Mouse (Mus musculus) embryonic facial prominence, embryonic 14.5 days (tissue): ENCODE results near the gene Zfp362. TPM values are rescaled to one million over a fixed set of nuclear protein-coding genes. Genes with fewer than 3 reads are reported as not detected.

Experiments used
- ATAC-seq: fragments of 200-750 bp; cut with Nextera tagmentation; 2 replicates; pipeline ENCODE4 v1.8.0; 2017; ENCODE audit warnings: low read depth, moderate number of reproducible peaks, moderate TSS enrichment
- DNase-seq: peaks from one replicate; pipeline ENCODE4 v3.0.0-alpha.2; 2015; ENCODE audit warnings: low spot score
- H3K27ac ChIP-seq: fragments of 300-500 bp; sonication (generic); replicated peaks from 2 replicates; pipeline ENCODE4 v1.5.1; 2014; ENCODE audit warnings: low read depth, mild to moderate bottlenecking, low read length, moderate library complexity
- H3K27me3 ChIP-seq: fragments of 300-500 bp; sonication (generic); replicated peaks from 2 replicates; pipeline ENCODE4 v1.6.1; 2014; ENCODE audit warnings: low read length; ENCODE audit not compliant: control insufficient read depth, insufficient read depth
- H3K36me3 ChIP-seq: fragments of 300-500 bp; sonication (generic); 2 replicates; pipeline ENCODE4 v1.6.1; 2014; ENCODE audit warnings: low read length, mixed read lengths; ENCODE audit not compliant: control insufficient read depth, insufficient read depth
- H3K4me1 ChIP-seq: fragments of 300-500 bp; sonication (generic); 2 replicates; pipeline ENCODE4 v1.6.1; 2014; ENCODE audit warnings: antibody characterized with exemption, low read length; ENCODE audit not compliant: control insufficient read depth, insufficient read depth
- H3K4me2 ChIP-seq: fragments of 300-500 bp; sonication (generic); 2 replicates; pipeline ENCODE4 v1.6.1; 2014; ENCODE audit warnings: low read depth, mild to moderate bottlenecking, low read length, moderate library complexity, mixed read lengths
- H3K4me3 ChIP-seq: fragments of 300-500 bp; sonication (generic); 2 replicates; pipeline ENCODE4 v1.5.1; 2014; ENCODE audit warnings: low read depth, mild to moderate bottlenecking, low read length
- H3K9ac ChIP-seq: fragments of 300-500 bp; sonication (generic); 2 replicates; pipeline ENCODE4 v1.6.1; 2014; ENCODE audit warnings: low read depth, mild to moderate bottlenecking, low read length, moderate library complexity, mixed read lengths
- H3K9me3 ChIP-seq: fragments of 300-500 bp; sonication (generic); 2 replicates; pipeline ENCODE4 v1.6.1; 2016; ENCODE audit warnings: low read length; ENCODE audit not compliant: control insufficient read depth
- WGBS: fragments of 180-500 bp; shearing (Covaris S2); extraction: QIAGEN DNeasy Blood & Tissue Kit; methylation state at CpG from one replicate; pipeline ENCODE4 v1.1.7; 2014; 5-methylcytosine and 5-hydroxymethylcytosine counted together
- polyA plus RNA-seq: library from polyadenylated mRNA; unstranded; fragments of >200 nt; fragmentation: Nextera tagmentation; extraction: Ambion mirVana; gene quantifications from 2 replicates; pipeline ENCODE4 v1.2.1, GENCODE M21; 2014

Gene Zfp362
- 28.6 and 34.0 TPM in 2 replicates for polyA plus RNA-seq

DNA sequence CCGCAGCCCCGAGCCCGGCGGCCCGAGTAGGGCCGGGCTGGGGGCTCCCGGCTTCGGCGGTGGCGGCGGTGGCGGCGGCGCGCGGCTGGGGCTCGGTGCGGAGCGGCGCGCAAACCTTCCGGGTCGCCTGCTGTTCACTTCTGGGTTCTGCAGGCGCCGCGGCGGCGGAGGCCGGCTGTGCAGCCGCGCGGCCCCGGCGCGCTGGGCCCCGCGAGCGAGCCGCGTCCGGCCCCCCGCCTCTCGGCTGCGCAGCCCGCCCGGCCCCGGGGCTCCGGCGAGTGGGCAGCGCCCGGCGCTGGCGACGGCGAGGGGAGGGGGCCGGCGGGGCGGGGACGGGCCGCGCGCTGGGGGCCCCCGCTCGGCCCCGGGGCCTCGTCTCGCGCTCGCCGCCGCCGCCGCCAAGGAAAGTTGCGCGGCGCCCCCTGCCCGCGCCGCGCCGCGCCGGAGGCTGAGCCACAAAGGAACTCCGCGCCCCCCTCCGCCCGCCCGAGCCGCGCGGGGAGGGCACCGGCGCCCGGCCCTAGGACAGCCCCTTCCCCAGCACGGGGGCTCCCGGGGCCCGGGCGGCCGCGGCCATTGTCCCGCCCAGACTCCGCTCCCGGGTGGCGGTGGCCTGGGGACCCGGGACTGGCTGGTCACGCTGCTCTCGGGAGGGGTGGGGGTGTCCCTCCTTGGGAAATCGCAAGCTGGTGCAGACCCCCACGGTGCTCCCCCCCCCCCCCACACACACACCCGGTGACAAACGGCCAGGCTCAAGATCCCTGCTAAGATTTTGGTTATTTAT lies at the start of gene Zfp362:
Gene Zfp362, minus strand, starts transcription at position 3 of the 784 bp plus-strand sequence.
- peak within 1 kb of the TSS; percentile 97 for H3K27ac ChIP-seq
- peak within 1 kb of the TSS; percentile 96 for H3K9ac ChIP-seq
- H3K4me1 ChIP-seq, result peaks cover 28% of the 10 kb centered on the region
- 0% methylated on average over 2 of the region's 111 CpGs for WGBS
- H3K4me2 ChIP-seq, result peak within 1 kb of the TSS; percentile 83
- ATAC-seq (peak; percentile 67), DNase-seq (peak; percentile 68)
- H3K36me3 ChIP-seq, result no peaks in the 10 kb centered on the region
- no peaks in the 10 kb centered on the region for H3K27me3 ChIP-seq
- no peaks in the 10 kb centered on the region for H3K9me3 ChIP-seq
- peak within 1 kb of the TSS; percentile 77 for H3K4me3 ChIP-seq

DNA sequence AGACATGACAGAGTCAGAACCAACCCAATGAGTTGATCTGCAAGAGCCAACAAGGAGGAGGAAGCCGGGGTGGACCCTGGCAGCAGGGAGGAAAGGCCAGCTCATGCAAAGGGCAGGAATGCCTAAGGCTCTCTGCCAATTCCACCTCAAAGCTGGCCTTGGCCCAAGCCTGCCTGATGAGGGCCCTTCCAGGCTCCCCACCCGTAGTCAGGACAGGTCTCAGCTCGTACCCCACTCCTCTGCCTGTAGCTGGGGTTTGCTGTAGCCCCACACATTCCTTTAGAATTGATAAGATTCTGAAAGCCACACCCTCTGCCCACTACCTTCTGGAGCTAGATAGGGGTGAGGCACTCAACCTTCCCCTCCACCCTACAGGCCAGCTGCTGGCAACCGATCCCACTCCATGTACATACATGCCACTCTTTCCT lies 49.8 kb upstream of the Zfp362 start:
- Histone ChIP-seq H3K36me3 (no peaks in the 10 kb centered on the region), H3K9me3 (0 out of 2 replicates have a peak, but pooled peaks cover 8% of the 10 kb centered on the region), H3K4me3 (no peak overlapping the region), H3K9ac (no peak overlapping the region), H3K4me1 (no peaks in the 10 kb centered on the region), H3K27me3 (no peaks in the 10 kb centered on the region), H3K4me2 (no peak overlapping the region), H3K27ac (no peak overlapping the region)
- peak; percentile 78 for ATAC-seq
- peak; percentile 63 for DNase-seq
- WGBS, result 75% methylated on average over 4 of the region's 4 CpGs

DNA sequence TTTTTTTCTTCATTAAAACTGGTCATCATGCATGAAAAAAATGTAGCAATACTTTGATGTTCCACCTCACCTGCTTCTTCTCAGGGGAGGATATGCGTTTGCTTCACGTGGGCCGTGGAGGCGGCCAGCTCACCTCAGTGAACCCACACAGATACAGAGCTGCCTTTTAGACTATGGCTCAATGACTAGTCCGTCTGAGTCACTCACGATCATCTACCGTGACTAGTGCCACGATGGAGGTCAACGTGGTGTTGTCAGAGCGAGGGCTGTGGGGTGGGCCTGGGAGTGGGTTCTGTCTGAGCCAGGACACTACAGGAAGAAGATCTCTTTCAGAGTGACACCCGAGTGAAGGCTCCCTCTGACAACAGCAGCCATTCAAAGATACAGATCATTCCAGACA lies 47.3 kb upstream of the Zfp362 start:
- Histone ChIP-seq H3K9me3 (no peaks in the 10 kb centered on the region), H3K27me3 (no peaks in the 10 kb centered on the region), H3K4me2 (no peak overlapping the region), H3K9ac (no peak overlapping the region), H3K27ac (no peak overlapping the region), H3K4me1 (no peaks in the 10 kb centered on the region), H3K36me3 (no peaks in the 10 kb centered on the region), H3K4me3 (no peak overlapping the region)
- 81% methylated on average over 11 of the region's 11 CpGs for WGBS
- no peak for ATAC-seq
- no peak for DNase-seq

DNA sequence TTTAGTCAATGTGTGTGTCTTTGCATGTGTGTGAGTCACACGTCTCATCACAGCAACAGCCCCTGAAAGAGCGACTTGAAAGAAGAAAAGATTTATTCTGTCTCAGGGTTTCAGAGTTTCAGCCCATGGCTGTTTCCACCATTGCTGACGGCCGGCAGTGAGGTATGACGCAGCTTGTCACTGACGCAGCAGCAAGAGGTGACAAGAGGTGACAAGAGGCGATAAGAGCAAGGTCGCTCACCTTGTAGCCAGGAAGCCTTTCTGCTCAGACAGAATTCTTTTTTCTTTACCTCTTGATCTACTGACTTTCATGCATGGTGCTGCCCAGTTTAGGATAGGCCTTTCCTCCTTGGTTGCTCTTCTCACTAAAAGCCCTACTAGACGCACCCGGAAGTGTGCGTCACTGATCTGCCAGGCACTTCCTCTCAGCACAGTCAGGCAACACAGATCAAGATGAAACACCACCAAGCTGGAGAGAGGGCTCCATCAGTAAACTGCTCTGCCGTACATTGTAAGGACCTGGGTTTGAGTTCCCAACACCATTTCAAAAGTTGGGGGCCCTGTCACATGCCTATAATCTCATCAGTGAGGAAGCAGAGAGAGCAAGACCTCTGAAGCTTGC lies 46.5 kb upstream of the Zfp362 start:
- ATAC-seq (no peak), DNase-seq (no peak)
- Histone ChIP-seq H3K36me3 (no peaks in the 10 kb centered on the region), H3K27me3 (no peaks in the 10 kb centered on the region), H3K27ac (no peak overlapping the region), H3K9me3 (no peaks in the 10 kb centered on the region), H3K9ac (no peak overlapping the region), H3K4me1 (no peaks in the 10 kb centered on the region), H3K4me3 (no peak overlapping the region), H3K4me2 (no peak overlapping the region)
- 82% methylated on average over 12 of the region's 12 CpGs for WGBS

DNA sequence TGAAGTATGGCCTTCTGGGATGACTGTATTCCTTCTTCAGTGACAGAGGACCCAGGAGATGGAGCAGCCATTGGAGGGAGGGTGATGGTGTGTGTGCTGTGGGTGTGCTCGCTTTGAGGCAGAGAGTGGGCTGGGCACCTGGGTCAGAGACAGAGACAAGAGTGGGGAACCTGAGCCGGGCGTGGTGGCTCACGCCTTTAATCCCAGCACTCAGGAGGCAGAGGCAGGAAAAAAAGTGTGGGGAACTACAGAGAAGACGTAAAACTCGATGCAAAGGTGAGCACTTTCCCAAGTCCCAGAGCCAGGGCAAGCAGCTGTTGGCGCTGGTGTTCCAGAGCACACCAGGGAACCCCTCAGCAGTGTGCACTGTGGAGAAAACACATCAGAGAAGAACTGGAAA lies 43.8 kb upstream of the Zfp362 start:
- no peak for DNase-seq
- no peak overlapping the region for H3K4me3 ChIP-seq
- H3K9ac ChIP-seq, result no peak overlapping the region
- ATAC-seq, result no peak
- no peaks in the 10 kb centered on the region for H3K36me3 ChIP-seq
- no peaks in the 10 kb centered on the region for H3K27me3 ChIP-seq
- no peaks in the 10 kb centered on the region for H3K9me3 ChIP-seq
- no peak overlapping the region for H3K4me2 ChIP-seq
- H3K27ac ChIP-seq, result no peak overlapping the region
- 71% methylated on average over 7 of the region's 7 CpGs for WGBS
- H3K4me1 ChIP-seq, result peaks cover 3% of the 10 kb centered on the region; the same call in 1 of the 2 replicates

DNA sequence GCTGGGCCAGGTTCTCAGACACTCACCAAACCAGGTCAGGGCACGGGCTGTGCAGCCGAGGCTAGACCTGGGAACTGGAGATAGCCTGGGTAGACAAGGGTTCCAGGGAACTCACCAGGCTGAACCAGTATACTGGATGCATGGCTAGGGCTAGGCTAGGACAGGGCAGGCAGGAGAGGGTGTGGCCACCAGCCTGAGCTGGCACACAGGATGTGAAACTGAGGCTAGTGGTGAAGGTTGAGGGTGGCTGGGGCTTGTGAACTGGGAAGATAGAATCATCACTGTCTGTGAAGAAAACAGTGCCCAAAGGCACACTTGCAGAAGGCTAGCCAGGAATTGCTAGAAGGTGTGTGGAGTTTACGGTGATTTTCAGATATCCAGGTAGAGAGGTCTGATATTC lies 43.1 kb upstream of the Zfp362 start:
- WGBS, result 90% methylated on average over 3 of the region's 3 CpGs
- no peak overlapping the region for H3K27ac ChIP-seq
- no peak overlapping the region for H3K4me3 ChIP-seq
- no peak overlapping the region for H3K4me2 ChIP-seq
- H3K9me3 ChIP-seq, result no peaks in the 10 kb centered on the region
- ATAC-seq, result no peak
- no peak overlapping the region for H3K9ac ChIP-seq
- DNase-seq, result no peak
- H3K27me3 ChIP-seq, result no peaks in the 10 kb centered on the region
- H3K4me1 ChIP-seq, result peaks cover 3% of the 10 kb centered on the region; the same call in 1 of the 2 replicates
- H3K36me3 ChIP-seq, result no peaks in the 10 kb centered on the region

DNA sequence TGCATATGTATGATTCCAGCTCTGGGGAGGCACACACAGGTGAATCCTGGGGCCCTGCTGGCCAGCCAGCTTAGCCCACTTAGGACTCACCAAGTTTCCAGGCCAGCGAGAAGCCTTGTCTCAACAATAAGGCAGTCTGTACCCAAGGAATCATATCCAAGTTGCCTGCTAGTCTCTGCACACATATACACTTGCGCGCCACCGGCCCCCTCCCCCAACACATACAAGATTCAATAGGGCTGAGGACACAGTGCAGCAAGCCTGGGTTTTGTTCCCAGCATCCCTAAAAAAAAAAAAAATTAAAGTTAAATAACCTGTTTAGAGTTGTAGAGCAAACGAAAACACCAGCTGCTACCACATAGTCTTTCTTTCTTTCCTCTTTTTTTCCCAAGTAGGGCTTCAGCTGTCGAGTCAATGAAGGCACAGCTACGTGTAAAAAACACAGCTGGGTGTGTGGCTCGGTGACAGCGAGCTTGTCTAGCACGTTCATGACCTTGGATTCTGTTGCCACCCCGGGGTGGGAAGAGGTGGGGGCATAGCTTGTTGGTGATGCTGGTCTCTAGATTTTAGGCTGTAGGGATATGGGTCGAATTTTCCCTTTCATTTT lies 39.6 kb upstream of the Zfp362 start:
- no peaks in the 10 kb centered on the region for H3K9me3 ChIP-seq
- no peaks in the 10 kb centered on the region for H3K27me3 ChIP-seq
- peak; percentile 34 for DNase-seq
- H3K27ac ChIP-seq, result no peak overlapping the region
- H3K4me3 ChIP-seq, result no peak overlapping the region
- peaks cover 6% of the 10 kb centered on the region for H3K4me1 ChIP-seq
- H3K4me2 ChIP-seq, result no peak overlapping the region
- no peak overlapping the region for H3K9ac ChIP-seq
- ATAC-seq, result no peak
- 76% methylated on average over 12 of the region's 12 CpGs for WGBS
- no peaks in the 10 kb centered on the region for H3K36me3 ChIP-seq

DNA sequence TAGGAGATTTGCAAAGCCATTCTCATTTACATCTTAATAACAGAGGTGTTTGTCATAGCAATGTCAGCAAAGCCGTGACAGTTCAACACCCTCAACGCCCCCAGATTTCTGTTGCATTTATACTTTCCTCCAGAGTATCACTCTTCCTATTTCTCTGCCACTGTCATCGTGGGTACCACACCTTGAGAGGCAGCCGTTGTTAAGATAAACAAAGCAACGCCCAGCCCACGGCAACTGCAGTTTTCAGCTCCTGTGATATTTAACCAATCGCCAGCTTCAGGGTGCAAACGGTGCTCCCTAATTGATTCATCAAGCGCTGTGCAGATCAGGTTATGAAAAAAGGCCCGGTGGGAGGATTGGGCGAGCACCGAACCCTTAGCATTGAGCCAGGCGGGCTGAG lies 38.7 kb upstream of the Zfp362 start:
- no peak for ATAC-seq
- H3K27ac ChIP-seq, result no peak overlapping the region
- no peaks in the 10 kb centered on the region for H3K36me3 ChIP-seq
- DNase-seq, result no peak
- H3K9ac ChIP-seq, result no peak overlapping the region
- no peak overlapping the region for H3K4me2 ChIP-seq
- H3K4me3 ChIP-seq, result no peak overlapping the region
- WGBS, result 40% methylated on average over 13 of the region's 13 CpGs
- H3K9me3 ChIP-seq, result no peaks in the 10 kb centered on the region
- no peaks in the 10 kb centered on the region for H3K27me3 ChIP-seq
- peaks cover 13% of the 10 kb centered on the region for H3K4me1 ChIP-seq
